Mouse (Mus musculus) adrenal gland, adult 8-10 months (tissue): ENCODE results near the gene L1td1. TPM values are rescaled to one million over a fixed set of nuclear protein-coding genes. Genes with fewer than 3 reads are reported as not detected.
A peak's percentile ranks its signal among the peaks of the same experiment; 100 is the strongest.
"Not testable (repeated sequence)": the region's sequence is repeated elsewhere in the genome, so short reads cannot be mapped to it uniquely, and the experiment has no call there.

ENCODE experiments used
- DNase-seq: peaks from one replicate; pipeline ENCODE4 v3.0.0; 2022
- total RNA-seq, 4 experiments: library from RNA; stranded (reverse); gene quantifications; 2 replicates each; pipeline ENCODE4 v1.2.4; 2022

The L1td1 gene
- under 1 TPM in 1 of 4 experiments, not detected in 3; 0.28 TPM for total RNA-seq

- DNase-seq, result no peak
These were observed at the start of gene L1td1 for GRCm38 (mm10) chr4:98726590-98727237. TSS of gene L1td1 (plus strand) at chr4:98726734.

GRCm38 (mm10) chr4:98677506-98677905 lies 49.0 kb upstream of the L1td1 start:
- no peak for DNase-seq

GRCm38 (mm10) chr4:98686678-98687267 lies 39.8 kb upstream of the L1td1 start:
- DNase-seq, result no peak

- no peak for DNase-seq
These were observed 38.4 kb upstream of the L1td1 start for GRCm38 (mm10) chr4:98688116-98688515.

- DNase-seq, result no peak
These were observed 38.0 kb upstream of the L1td1 start for GRCm38 (mm10) chr4:98688520-98688919.

GRCm38 (mm10) chr4:98689988-98690387 lies 36.5 kb upstream of the L1td1 start:
- DNase-seq, result no peak

- no peak for DNase-seq
These were observed 32.9 kb upstream of the L1td1 start for GRCm38 (mm10) chr4:98693465-98694185.

- no peak for DNase-seq
These were observed 28.6 kb upstream of the L1td1 start for GRCm38 (mm10) chr4:98697932-98698331.

GRCm38 (mm10) chr4:98698921-98699320 lies 27.6 kb upstream of the L1td1 start:
- no peak for DNase-seq

GRCm38 (mm10) chr4:98700156-98700555 lies 26.4 kb upstream of the L1td1 start:
- DNase-seq, result no peak

- peak; percentile 19 for DNase-seq
These were observed 24.2 kb upstream of the L1td1 start for GRCm38 (mm10) chr4:98702201-98702894.

GRCm38 (mm10) chr4:98710891-98711290 lies 15.6 kb upstream of the L1td1 start:
- no peak for DNase-seq

- DNase-seq, result no peak
These were observed 8.6 kb upstream of the L1td1 start for GRCm38 (mm10) chr4:98717735-98718546.

GRCm38 (mm10) chr4:98718547-98718917 lies 8.0 kb upstream of the L1td1 start:
- no peak for DNase-seq

- DNase-seq, result peak; percentile 18
These were observed 4.1 kb upstream of the L1td1 start for GRCm38 (mm10) chr4:98722454-98722853.

- not testable (repeated sequence) for DNase-seq
These were observed 1.9 kb upstream of the L1td1 start for GRCm38 (mm10) chr4:98724682-98725081.

GRCm38 (mm10) chr4:98725439-98725838 lies 1.1 kb upstream of the L1td1 start:
- no peak for DNase-seq

GRCm38 (mm10) chr4:98727295-98727958 lies 893 bp downstream of the L1td1 start:
- no peak for DNase-seq

GRCm38 (mm10) chr4:98727959-98728347 lies 1.4 kb downstream of the L1td1 start:
- no peak for DNase-seq

GRCm38 (mm10) chr4:98728716-98729115 lies 2.2 kb downstream of the L1td1 start:
- DNase-seq, result no peak

- DNase-seq, result no peak
These were observed 7.1 kb downstream of the L1td1 start for GRCm38 (mm10) chr4:98733660-98734059.

GRCm38 (mm10) chr4:98739753-98740152 lies 13.2 kb downstream of the L1td1 start:
- DNase-seq, result no peak
